8 mouse cellular contexts compared by ENCODE assay signal in the genomic region with DNA sequence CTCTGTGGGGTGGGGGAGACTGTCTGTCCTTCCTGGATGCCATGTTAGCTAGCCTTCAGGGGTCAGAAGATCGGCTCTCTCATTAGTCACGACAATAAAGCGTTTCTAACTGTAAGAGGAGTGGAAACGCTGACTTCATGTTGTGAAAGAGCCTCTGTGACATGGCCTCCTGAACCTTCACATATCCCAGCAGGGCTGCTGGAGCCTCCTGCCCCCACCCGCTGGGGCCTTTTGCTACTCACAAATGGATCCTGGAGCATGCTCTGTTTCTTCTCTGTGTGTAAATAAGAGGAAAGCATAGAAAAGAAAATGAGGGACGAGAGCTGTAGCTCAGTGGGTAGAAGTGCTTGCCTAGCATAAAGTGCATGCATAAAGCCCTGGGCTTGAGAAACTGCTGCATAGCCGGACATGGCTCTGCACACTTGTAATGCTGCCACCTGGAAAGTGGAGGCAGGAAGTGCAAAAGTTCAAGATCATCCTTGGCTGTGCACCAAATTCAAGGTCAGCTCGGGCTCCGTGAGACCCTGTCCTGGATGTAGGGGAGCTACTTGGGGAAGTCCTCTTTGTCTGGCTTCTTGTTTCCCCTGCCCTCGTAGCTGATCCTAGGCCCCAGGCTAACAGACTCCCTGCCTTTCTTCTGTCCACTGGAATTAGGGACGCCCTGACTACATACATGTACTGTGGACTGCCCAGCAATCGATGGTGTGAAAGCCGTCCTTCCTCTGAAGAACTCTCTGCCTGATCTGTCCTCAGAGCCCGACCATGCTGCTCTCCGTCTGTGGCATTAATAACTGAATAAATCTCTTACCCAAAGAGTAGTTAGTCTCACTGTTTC.
DNase-seq lines count a peak whose midpoint lies in the region; ATAC-seq and TF ChIP-seq lines count a peak whose summit lies in the region.

No protein-coding gene starts in this region.

- WGBS in embryonic facial prominence, embryonic 13.5 days = 35% methylated on average over 15 of the region's 15 CpGs
- WGBS in hindbrain, postnatal 0 days = 18% methylated on average over 15 of the region's 15 CpGs
- WGBS in liver, embryonic 13.5 days (ENCODE audit: insufficient replicate concordance) = 60% methylated on average over 15 of the region's 15 CpGs
- WGBS in neural tube, embryonic 15.5 days = 20% methylated on average over 15 of the region's 15 CpGs

- H3K36me3 ChIP-seq in embryonic facial prominence, embryonic 13.5 days = peaks cover 92% of the 10 kb centered on the region
- H3K36me3 ChIP-seq in hindbrain, postnatal 0 days (ENCODE audit: insufficient read depth, low read length) = peaks cover 9% of the 10 kb centered on the region; the same call in 1 of the 2 replicates
- H3K36me3 ChIP-seq in liver, embryonic 13.5 days = peaks cover 32% of the 10 kb centered on the region
- H3K36me3 ChIP-seq in neural tube, embryonic 15.5 days = peaks cover 21% of the 10 kb centered on the region

- no peak for TF ChIP-seq CTCF in left cerebral cortex, adult 2 months (IDR thresholded peaks at IDR 0.05)
- TF ChIP-seq CTCF in hindbrain, postnatal 0 days (IDR thresholded peaks at IDR 0.05; ENCODE audit: low read depth) = no peak

- peaks cover 52% of the 10 kb centered on the region for H3K4me1 ChIP-seq in embryonic facial prominence, embryonic 13.5 days
- no peaks in the 10 kb centered on the region for H3K4me1 ChIP-seq in hindbrain, postnatal 0 days (ENCODE audit: insufficient read depth, low read length)
- peaks cover 16% of the 10 kb centered on the region for H3K4me1 ChIP-seq in liver, embryonic 13.5 days (replicated peaks)
- H3K4me1 ChIP-seq in neural tube, embryonic 15.5 days = peaks cover 23% of the 10 kb centered on the region

- DNase-seq in left cerebral cortex, adult 2 months (ENCODE audit: extremely low spot score in 1 of 2, low spot score in 2 of 2) = no peak
- DNase-seq in left cerebral cortex, postnatal 25 days (ENCODE audit: low spot score in 2 of 2) = no peak
- DNase-seq in hindbrain, postnatal 0 days (ENCODE audit: low spot score) = peak; percentile 37
- DNase-seq in liver, embryonic 13.5 days = no peak
- DNase-seq in right cerebral cortex, adult 2 months (ENCODE audit: low spot score in 2 of 2) = no peak
- DNase-seq in right cerebral cortex, postnatal 36 days (ENCODE audit: low spot score in 2 of 2) = no peak

- ATAC-seq in embryonic facial prominence, embryonic 13.5 days (ENCODE audit: insufficient number of reproducible peaks, insufficient read depth, low FRiP score, low TSS enrichment, low read depth) = no peak
- ATAC-seq in hindbrain, postnatal 0 days = no peak
- ATAC-seq in liver, embryonic 13.5 days (ENCODE audit: low read depth) = 0 out of 2 replicates have a peak, but pooled peaks have one; percentile 39
- ATAC-seq in neural tube, embryonic 15.5 days (ENCODE audit: low FRiP score) = no peak

- H3K4me2 ChIP-seq in embryonic facial prominence, embryonic 13.5 days = no peak overlapping the region
- H3K4me2 ChIP-seq in hindbrain, postnatal 0 days (ENCODE audit: low read depth, low read length) = no peak overlapping the region
- H3K4me2 ChIP-seq in liver, embryonic 13.5 days = no peak overlapping the region
- H3K4me2 ChIP-seq in neural tube, embryonic 15.5 days = no peak overlapping the region

- H3K27me3 ChIP-seq in embryonic facial prominence, embryonic 13.5 days = no peaks in the 10 kb centered on the region
- H3K27me3 ChIP-seq in hindbrain, postnatal 0 days (ENCODE audit: insufficient read depth, low read length) = no peaks in the 10 kb centered on the region
- H3K27me3 ChIP-seq in liver, embryonic 13.5 days = no peaks in the 10 kb centered on the region
- no peaks in the 10 kb centered on the region for H3K27me3 ChIP-seq in neural tube, embryonic 15.5 days (replicated peaks)

- peak overlapping the region; percentile 12; the same call in 1 of the 2 replicates for H3K27ac ChIP-seq in left cerebral cortex, adult 2 months
- peak overlapping the region; percentile 82 for H3K27ac ChIP-seq in embryonic facial prominence, embryonic 13.5 days
- H3K27ac ChIP-seq in hindbrain, postnatal 0 days = peak overlapping the region; percentile 1; the same call in 1 of the 2 replicates
- H3K27ac ChIP-seq in liver, embryonic 13.5 days = peak overlapping the region; percentile 43
- H3K27ac ChIP-seq in neural tube, embryonic 15.5 days (replicated peaks) = peak overlapping the region; percentile 38

- H3K4me3 ChIP-seq in left cerebral cortex, adult 2 months = no peak overlapping the region
- no peak overlapping the region for H3K4me3 ChIP-seq in embryonic facial prominence, embryonic 13.5 days
- no peak overlapping the region for H3K4me3 ChIP-seq in hindbrain, postnatal 0 days (ENCODE audit: low read length)
- no peak overlapping the region for H3K4me3 ChIP-seq in liver, embryonic 13.5 days (replicated peaks)
- no peak overlapping the region for H3K4me3 ChIP-seq in neural tube, embryonic 15.5 days (replicated peaks)

- no peaks in the 10 kb centered on the region for H3K9me3 ChIP-seq in embryonic facial prominence, embryonic 13.5 days
- no peaks in the 10 kb centered on the region for H3K9me3 ChIP-seq in hindbrain, postnatal 0 days (ENCODE audit: low read length)
- H3K9me3 ChIP-seq in liver, embryonic 13.5 days (replicated peaks) = no peaks in the 10 kb centered on the region
- no peaks in the 10 kb centered on the region for H3K9me3 ChIP-seq in neural tube, embryonic 15.5 days (replicated peaks)

- H3K9ac ChIP-seq in embryonic facial prominence, embryonic 13.5 days = peak overlapping the region; percentile 44; the same call in 1 of the 2 replicates
- no peak overlapping the region for H3K9ac ChIP-seq in hindbrain, postnatal 0 days (replicated peaks; ENCODE audit: low read length)
- H3K9ac ChIP-seq in liver, embryonic 13.5 days = no peak overlapping the region
- no peak overlapping the region for H3K9ac ChIP-seq in neural tube, embryonic 15.5 days (replicated peaks)

- intact Hi-C loops in left cerebral cortex, adult 2 months (cut with DNase I) = no loop called here
- intact Hi-C loops in left cerebral cortex, postnatal 25 days (cut with DNase I) = no loop called here

Comparison
In these comparisons a context has a peak if more than half of its experiments do, and no peak if none do; other contexts are left out.
1. H3K27ac ChIP-seq: peak in every context shown above with its lines; median percentile 82 in embryonic facial prominence, embryonic 13.5 days; 43 in liver, embryonic 13.5 days; 38 in neural tube, embryonic 15.5 days; 12 in left cerebral cortex, adult 2 months; 1 in hindbrain, postnatal 0 days.